In the genomic region with DNA sequence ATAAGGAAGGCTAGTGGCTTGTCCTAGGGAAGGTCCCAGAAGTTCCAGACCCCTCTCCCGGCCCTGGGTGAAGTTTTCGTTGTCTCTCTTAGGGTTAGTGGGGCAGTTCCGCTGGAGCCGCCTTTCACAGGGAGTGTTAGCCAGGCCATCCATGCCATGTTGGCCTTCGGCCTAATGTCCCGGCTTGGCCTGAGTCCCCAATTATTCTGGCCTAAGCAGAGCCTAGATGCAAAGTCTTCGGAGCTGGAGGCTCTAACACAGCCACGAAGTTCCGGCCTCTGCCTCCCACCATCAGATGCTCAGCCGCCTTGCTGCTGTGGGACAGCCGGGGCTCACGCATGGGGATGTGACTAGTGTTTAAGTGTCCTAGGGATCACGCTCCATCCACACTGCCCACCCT, we compare ENCODE assay signal across 8 mouse cellular contexts. TPM values are rescaled to one million over a fixed set of nuclear protein-coding genes. Genes with fewer than 3 reads are reported as not detected.
DNase-seq lines count a peak whose midpoint lies in the region; ATAC-seq and TF ChIP-seq lines count a peak whose summit lies in the region.

No protein-coding gene starts in this region.

- ATAC-seq in heart, embryonic 12.5 days (ENCODE audit: insufficient number of reproducible peaks, low FRiP score), result no peak
- ATAC-seq in kidney, embryonic 16.5 days (ENCODE audit: low FRiP score, low TSS enrichment), result no peak
- no peak for ATAC-seq in activated CD4-positive, CD25-positive, alpha-beta regulatory T cell, adult 4 months

- no peaks in the 10 kb centered on the region for H3K79me2 ChIP-seq in macrophage (ENCODE audit: inconsistent target)

- peaks cover 56% of the 10 kb centered on the region for H3K4me1 ChIP-seq in heart, embryonic 12.5 days (replicated peaks)
- H3K4me1 ChIP-seq in kidney, embryonic 16.5 days (ENCODE audit: insufficient read depth, low read length), result peaks cover 61% of the 10 kb centered on the region

- intact Hi-C loops in gastrocnemius, adult 2 months (cut with DNase I), result loop anchor here (5.0 kb wide), 1 partner anchor 267 kb away; no protein-coding TSS in a partner anchor

- peaks cover 28% of the 10 kb centered on the region for H3K36me3 ChIP-seq in heart, embryonic 12.5 days
- peaks cover 20% of the 10 kb centered on the region for H3K36me3 ChIP-seq in kidney, embryonic 16.5 days (ENCODE audit: insufficient read depth, low read length)
- peaks cover 4% of the 10 kb centered on the region; the same call in 1 of the 2 replicates for H3K36me3 ChIP-seq in macrophage (ENCODE audit: inconsistent target)

- peak; percentile 70 for DNase-seq in gastrocnemius, adult 2 months
- DNase-seq in gastrocnemius, adult 8-10 months (ENCODE audit: low spot score in 2 of 2), result no peak
- DNase-seq in adrenal gland, postnatal 14 days, result peak; percentile 74
- no peak for DNase-seq in cerebellum, adult 9-10 months

- H3K27me3 ChIP-seq in heart, embryonic 12.5 days (replicated peaks), result no peaks in the 10 kb centered on the region
- H3K27me3 ChIP-seq in kidney, embryonic 16.5 days (ENCODE audit: insufficient read depth, low read length), result no peaks in the 10 kb centered on the region

- H3K9ac ChIP-seq in heart, embryonic 12.5 days, result peak overlapping the region; percentile 92
- H3K9ac ChIP-seq in kidney, embryonic 16.5 days (replicated peaks; ENCODE audit: low read length), result peak overlapping the region; percentile 84

- whole genome bisulfite sequencing in heart, embryonic 12.5 days, result 15% methylated on average over 13 of the region's 13 CpGs
- 21% methylated on average over 13 of the region's 13 CpGs for WGBS in kidney, embryonic 16.5 days
- 90% methylated on average over 12 of the region's 13 CpGs for WGBS in macrophage (ENCODE audit: missing documents)

- H3K4me2 ChIP-seq in heart, embryonic 12.5 days, result peak overlapping the region; percentile 85
- H3K4me2 ChIP-seq in kidney, embryonic 16.5 days (replicated peaks; ENCODE audit: low read depth, low read length), result peak overlapping the region; percentile 71

- H3K27ac ChIP-seq in gastrocnemius, adult 2 months, result peak overlapping the region; percentile 94
- H3K27ac ChIP-seq in heart, embryonic 12.5 days (ENCODE audit: poor library complexity, severe bottlenecking), result peak overlapping the region; percentile 92
- H3K27ac ChIP-seq in kidney, embryonic 16.5 days (ENCODE audit: low read length), result peak overlapping the region; percentile 85
- H3K27ac ChIP-seq in macrophage, result no peak overlapping the region

- peak overlapping the region; percentile 88 for H3K4me3 ChIP-seq in gastrocnemius, adult 2 months
- H3K4me3 ChIP-seq in heart, embryonic 12.5 days, result peak overlapping the region; percentile 77
- H3K4me3 ChIP-seq in kidney, embryonic 16.5 days (ENCODE audit: low read length), result peak overlapping the region; percentile 75
- peak overlapping the region; percentile 51; the same call in 1 of the 2 replicates for H3K4me3 ChIP-seq in macrophage (ENCODE audit: inconsistent target)

- no peaks in the 10 kb centered on the region for H3K9me3 ChIP-seq in heart, embryonic 12.5 days (replicated peaks)
- no peaks in the 10 kb centered on the region for H3K9me3 ChIP-seq in kidney, embryonic 16.5 days (ENCODE audit: low read length)

- no peak for TF ChIP-seq CTCF in gastrocnemius, adult 2 months (IDR thresholded peaks at IDR 0.05)

RNA-seq across cellular contexts. Expression of a gene that starts 1.6 kb away (rescaled TPM):
- 10 to 100 TPM; 26.1 to 41.6 TPM for total RNA-seq in gastrocnemius, adult 2 months (2021)
- 10 to 100 TPM; 30.2 to 33.5 (median 32.0) TPM for total RNA-seq in gastrocnemius, adult 8-10 months (2022)
- 136 and 141 TPM in 2 replicates for total RNA-seq in adrenal gland, postnatal 14 days (2021)
- polyA plus RNA-seq in heart, embryonic 12.5 days (2016; fragmentation: Nextera tagmentation; extraction: Ambion mirVana), result 260 and 269 TPM in 2 replicates
- polyA plus RNA-seq in kidney, embryonic 16.5 days (2015; fragmentation: Nextera tagmentation; extraction: Ambion mirVana), result 136 and 146 TPM in 2 replicates
- total RNA-seq in macrophage (2018; cell fraction: chromatin; rRNA removed), result 10 to 100 TPM in 16 of 26 experiments, 1 to 10 TPM in 10; 1.5 to 65.1 (median 14.0) TPM
- 100 to 1,000 TPM in 3 of 26 experiments, 10 to 100 TPM in 23; 30.2 to 124 (median 59.7) TPM for total RNA-seq in macrophage (2018; cell fraction: cytosol; rRNA removed)
- 10 to 100 TPM in 25 of 26 experiments, 1 to 10 TPM in 1; 9.5 to 73.8 (median 23.2) TPM for total RNA-seq in macrophage (2018; cell fraction: nucleus; rRNA removed)
- polyA plus RNA-seq in macrophage (2018), result 52.1 to 126 TPM (median 83.9 TPM) in 3 replicates
- polyA plus RNA-seq in activated CD4-positive, CD25-positive, alpha-beta regulatory T cell, adult 4 months (2017; shearing (Covaris generic)), result 1 to 10 TPM; 7.3 to 9.9 TPM

RNA-seq across cellular contexts. Expression of a gene that starts 8.2 kb away (rescaled TPM):
- total RNA-seq in gastrocnemius, adult 2 months (2021), result 1 to 10 TPM; 2.7 to 4.2 TPM
- 1 to 10 TPM; 1.9 to 3.2 (median 2.6) TPM for total RNA-seq in gastrocnemius, adult 8-10 months (2022)
- total RNA-seq in adrenal gland, postnatal 14 days (2021), result 0.90 and 1.9 TPM in 2 replicates
- polyA plus RNA-seq in heart, embryonic 12.5 days (2016; fragmentation: Nextera tagmentation; extraction: Ambion mirVana), result 1.3 and 1.6 TPM in 2 replicates
- 0.18 and 0.20 TPM in 2 replicates for polyA plus RNA-seq in kidney, embryonic 16.5 days (2015; fragmentation: Nextera tagmentation; extraction: Ambion mirVana)
- under 1 TPM in 4 of 26 experiments, not detected in 22; 0.13 to 0.37 (median 0.19) TPM for total RNA-seq in macrophage (2018; cell fraction: chromatin; rRNA removed)
- total RNA-seq in macrophage (2018; cell fraction: cytosol; rRNA removed), result under 1 TPM in 11 of 26 experiments, not detected in 15; under 0.01 to 0.30 (median 0.04) TPM
- under 1 TPM in 3 of 26 experiments, not detected in 23; 0.11 to 0.25 (median 0.24) TPM for total RNA-seq in macrophage (2018; cell fraction: nucleus; rRNA removed)
- polyA plus RNA-seq in macrophage (2018), result not detected in 3 replicates
- polyA plus RNA-seq in activated CD4-positive, CD25-positive, alpha-beta regulatory T cell, adult 4 months (2017; shearing (Covaris generic)), result 1 to 10 TPM in 1 of 2 experiments, under 1 TPM in 1; 0.83 to 1.4 TPM

RNA-seq across cellular contexts. Expression of a gene that starts 9.0 kb away (rescaled TPM):
- total RNA-seq in gastrocnemius, adult 2 months (2021), result 10 to 100 TPM; 33.3 to 45.6 TPM
- total RNA-seq in gastrocnemius, adult 8-10 months (2022), result 10 to 100 TPM; 33.3 to 41.9 (median 35.3) TPM
- 5.7 and 10.0 TPM in 2 replicates for total RNA-seq in adrenal gland, postnatal 14 days (2021)
- polyA plus RNA-seq in heart, embryonic 12.5 days (2016; fragmentation: Nextera tagmentation; extraction: Ambion mirVana), result 39.2 and 39.3 TPM in 2 replicates
- 7.0 and 8.9 TPM in 2 replicates for polyA plus RNA-seq in kidney, embryonic 16.5 days (2015; fragmentation: Nextera tagmentation; extraction: Ambion mirVana)
- total RNA-seq in macrophage (2018; cell fraction: chromatin; rRNA removed), result 1 to 10 TPM in 1 of 26 experiments, under 1 TPM in 3, not detected in 22; 0.36 to 1.6 (median 0.49) TPM
- under 1 TPM in 13 of 26 experiments, not detected in 13; 0.08 to 0.41 (median 0.10) TPM for total RNA-seq in macrophage (2018; cell fraction: cytosol; rRNA removed)
- 1 to 10 TPM in 2 of 26 experiments, under 1 TPM in 1, not detected in 23; 0.54 to 1.2 (median 1.1) TPM for total RNA-seq in macrophage (2018; cell fraction: nucleus; rRNA removed)
- 0.10 to 0.56 TPM (median 0.13 TPM) in 3 replicates for polyA plus RNA-seq in macrophage (2018)
- polyA plus RNA-seq in activated CD4-positive, CD25-positive, alpha-beta regulatory T cell, adult 4 months (2017; shearing (Covaris generic)), result 10 to 100 TPM; 24.1 to 28.0 TPM

RNA-seq across cellular contexts. Expression of a gene that starts 28.5 kb away (rescaled TPM):
- total RNA-seq in gastrocnemius, adult 2 months (2021), result 1 to 10 TPM in 1 of 2 experiments, under 1 TPM in 1; 0.38 to 2.5 TPM
- total RNA-seq in gastrocnemius, adult 8-10 months (2022), result under 1 TPM; 0.32 to 0.92 (median 0.54) TPM
- total RNA-seq in adrenal gland, postnatal 14 days (2021), result 17.8 and 18.4 TPM in 2 replicates
- polyA plus RNA-seq in heart, embryonic 12.5 days (2016; fragmentation: Nextera tagmentation; extraction: Ambion mirVana), result 43.4 and 45.0 TPM in 2 replicates
- polyA plus RNA-seq in kidney, embryonic 16.5 days (2015; fragmentation: Nextera tagmentation; extraction: Ambion mirVana), result 60.4 and 61.5 TPM in 2 replicates
- 100 to 1,000 TPM in 9 of 26 experiments, 10 to 100 TPM in 17; 16.7 to 237 (median 59.2) TPM for total RNA-seq in macrophage (2018; cell fraction: chromatin; rRNA removed)
- total RNA-seq in macrophage (2018; cell fraction: cytosol; rRNA removed), result 100 to 1,000 TPM in 12 of 26 experiments, 10 to 100 TPM in 14; 23.8 to 177 (median 62.2) TPM
- total RNA-seq in macrophage (2018; cell fraction: nucleus; rRNA removed), result 100 to 1,000 TPM in 12 of 26 experiments, 10 to 100 TPM in 14; 23.7 to 199 (median 83.9) TPM
- polyA plus RNA-seq in macrophage (2018), result 24.0 to 42.1 TPM (median 27.2 TPM) in 3 replicates
- polyA plus RNA-seq in activated CD4-positive, CD25-positive, alpha-beta regulatory T cell, adult 4 months (2017; shearing (Covaris generic)), result 10 to 100 TPM; 16.2 to 34.8 TPM

Comparison
In these comparisons a context has a peak if more than half of its experiments do, and no peak if none do; other contexts are left out.
1. DNase-seq: peak in gastrocnemius, adult 2 months (single experiment) and adrenal gland, postnatal 14 days (single experiment); none in gastrocnemius, adult 8-10 months (0 of 2) and cerebellum, adult 9-10 months (single experiment).
2. Peak in every context shown above with its lines, with median percentiles within 50 percentile points of each other: H3K4me3 ChIP-seq.